Mouse (Mus musculus) hindbrain, postnatal 0 days (tissue): ENCODE measurements around the gene Mipol1. TPM values are rescaled to one million over a fixed set of nuclear protein-coding genes. Genes with fewer than 3 reads are reported as not detected.
"Not testable (repeated sequence)": the region's sequence is repeated elsewhere in the genome, so short reads cannot be mapped to it uniquely, and the experiment has no call there.

ENCODE experiments used
- ATAC-seq: fragments of 200-750 bp; cut with Nextera tagmentation; 2 replicates; pipeline ENCODE4 v1.8.0; 2017; ENCODE audit warnings: mild to moderate bottlenecking, moderate TSS enrichment, moderate library complexity
- DNase-seq: peaks from one replicate; pipeline ENCODE4 v3.0.0-alpha.2; 2015; ENCODE audit warnings: low spot score
- H3K27ac ChIP-seq: fragments of 300-500 bp; sonication (generic); 2 replicates; pipeline ENCODE4 v1.5.1; 2014; ENCODE audit warnings: mild to moderate bottlenecking
- H3K27me3 ChIP-seq: fragments of 300-500 bp; sonication (generic); 2 replicates; pipeline ENCODE4 v1.6.1; 2014; ENCODE audit warnings: low read length, mixed read lengths; ENCODE audit not compliant: insufficient read depth
- H3K36me3 ChIP-seq: fragments of 300-500 bp; sonication (generic); 2 replicates; pipeline ENCODE4 v1.6.1; 2014; ENCODE audit warnings: low read length, mixed read lengths; ENCODE audit not compliant: insufficient read depth
- H3K4me1 ChIP-seq: fragments of 300-500 bp; sonication (generic); 2 replicates; pipeline ENCODE4 v1.6.1; 2014; ENCODE audit warnings: antibody characterized with exemption, low read length, mixed read lengths; ENCODE audit not compliant: insufficient read depth
- H3K4me2 ChIP-seq: fragments of 300-500 bp; sonication (generic); 2 replicates; pipeline ENCODE4 v1.6.1; 2014; ENCODE audit warnings: low read depth, mild to moderate bottlenecking, low read length, moderate library complexity, mixed read lengths
- H3K4me3 ChIP-seq: fragments of 300-500 bp; sonication (generic); 2 replicates; pipeline ENCODE4 v1.5.1; 2014; ENCODE audit warnings: low read length
- H3K9ac ChIP-seq: fragments of 300-500 bp; sonication (generic); replicated peaks from 2 replicates; pipeline ENCODE4 v1.6.1; 2014; ENCODE audit warnings: mild to moderate bottlenecking, low read length, moderate library complexity, mixed read lengths
- H3K9me3 ChIP-seq: fragments of 300-500 bp; sonication (generic); 2 replicates; pipeline ENCODE4 v1.6.1; 2016; ENCODE audit warnings: low read length, mixed read lengths
- CTCF ChIP-seq: IDR thresholded peaks from 2 replicates; pipeline ENCODE4 v1.5.1; 2016; ENCODE audit warnings: antibody characterized with exemption, control low read depth, low read depth
- whole genome bisulfite sequencing: fragments of 180-500 bp; shearing (Covaris S2); extraction: QIAGEN DNeasy Blood & Tissue Kit; methylation state at CpG from one replicate; pipeline ENCODE4 v1.1.7; 2014; 5-methylcytosine and 5-hydroxymethylcytosine counted together
- polyA plus RNA-seq: library from polyadenylated mRNA; unstranded; fragments of >200 nt; fragmentation: Nextera tagmentation; extraction: Ambion mirVana; gene quantifications from 2 replicates; pipeline ENCODE4 v1.2.1, GENCODE M21; 2015
- total RNA-seq: library from RNA; depleted of rRNA; stranded (reverse); fragments of >200 nt; gene quantifications from 2 replicates; pipeline ENCODE4 v1.2.3, GENCODE M21; 2014

Gene Mipol1
- total and polyA plus RNA-seq, 2 experiments from 2014 or later: 4.5 to 6.3 TPM

- no peak for ATAC-seq
- no peaks in the 10 kb centered on the region for H3K36me3 ChIP-seq
- no peak for TF ChIP-seq CTCF
- no peak for DNase-seq
- H3K4me3 ChIP-seq: no peak overlapping the region
- no peaks in the 10 kb centered on the region for H3K27me3 ChIP-seq
- H3K4me2 ChIP-seq: no peak overlapping the region
- H3K4me1 ChIP-seq: no peaks in the 10 kb centered on the region
- 82% methylated on average over 3 of the region's 3 CpGs for WGBS
- H3K27ac ChIP-seq: no peak overlapping the region
- H3K9ac ChIP-seq: no peak overlapping the region
- no peaks in the 10 kb centered on the region for H3K9me3 ChIP-seq
These were observed 183.6 kb downstream of the Mipol1 start for GRCm38 (mm10) chr12:57413833-57414232.

- no peak overlapping the region for H3K27ac ChIP-seq
- no peak for ATAC-seq
- no peak for TF ChIP-seq CTCF
- no peaks in the 10 kb centered on the region for H3K36me3 ChIP-seq
- no peak for DNase-seq
- H3K4me2 ChIP-seq: no peak overlapping the region
- H3K4me3 ChIP-seq: no peak overlapping the region
- H3K27me3 ChIP-seq: no peaks in the 10 kb centered on the region
- WGBS: 96% methylated on average over 5 of the region's 5 CpGs
- H3K9ac ChIP-seq: no peak overlapping the region
- H3K4me1 ChIP-seq: no peaks in the 10 kb centered on the region
- H3K9me3 ChIP-seq: no peaks in the 10 kb centered on the region
These were observed 194.7 kb downstream of the Mipol1 start for GRCm38 (mm10) chr12:57424902-57425301.

GRCm38 (mm10) chr12:57428243-57428642 lies 198.0 kb downstream of the Mipol1 start:
- WGBS: 89% methylated on average over 3 of the region's 3 CpGs
- DNase-seq (no peak), ATAC-seq (no peak)
- no peak overlapping the region for H3K27ac ChIP-seq
- H3K27me3 ChIP-seq: no peaks in the 10 kb centered on the region
- no peaks in the 10 kb centered on the region for H3K4me1 ChIP-seq
- H3K9ac ChIP-seq: no peak overlapping the region
- TF ChIP-seq CTCF: no peak
- no peaks in the 10 kb centered on the region for H3K36me3 ChIP-seq
- no peak overlapping the region for H3K4me2 ChIP-seq
- H3K4me3 ChIP-seq: no peak overlapping the region
- H3K9me3 ChIP-seq: no peaks in the 10 kb centered on the region

DNA sequence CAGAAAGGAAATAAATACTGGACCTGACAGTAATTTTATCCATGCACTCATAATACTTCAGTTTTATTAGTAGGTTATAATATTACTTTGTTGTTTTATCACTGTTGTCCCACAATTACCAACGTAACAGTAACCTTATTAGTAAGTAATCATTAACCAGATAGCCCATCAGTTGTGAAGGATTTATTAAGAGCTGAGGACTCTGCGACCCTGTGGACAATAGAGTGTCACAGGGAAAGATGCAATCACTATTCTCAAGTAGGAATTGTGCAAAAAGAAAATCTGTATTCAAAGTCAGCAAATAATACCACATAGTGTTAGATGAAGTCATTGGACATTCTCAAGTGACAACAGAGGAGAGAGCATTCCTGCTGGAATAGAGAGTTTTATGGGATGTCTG lies 198.5 kb downstream of the Mipol1 start:
- Histone ChIP-seq H3K4me3 (no peak overlapping the region), H3K4me2 (no peak overlapping the region), H3K27ac (no peak overlapping the region), H3K27me3 (no peaks in the 10 kb centered on the region), H3K4me1 (no peaks in the 10 kb centered on the region), H3K36me3 (no peaks in the 10 kb centered on the region), H3K9me3 (no peaks in the 10 kb centered on the region), H3K9ac (no peak overlapping the region)
- DNase-seq (no peak), ATAC-seq (no peak)
- WGBS: 74% methylated on average over 2 of the region's 2 CpGs
- TF ChIP-seq CTCF: no peak

DNA sequence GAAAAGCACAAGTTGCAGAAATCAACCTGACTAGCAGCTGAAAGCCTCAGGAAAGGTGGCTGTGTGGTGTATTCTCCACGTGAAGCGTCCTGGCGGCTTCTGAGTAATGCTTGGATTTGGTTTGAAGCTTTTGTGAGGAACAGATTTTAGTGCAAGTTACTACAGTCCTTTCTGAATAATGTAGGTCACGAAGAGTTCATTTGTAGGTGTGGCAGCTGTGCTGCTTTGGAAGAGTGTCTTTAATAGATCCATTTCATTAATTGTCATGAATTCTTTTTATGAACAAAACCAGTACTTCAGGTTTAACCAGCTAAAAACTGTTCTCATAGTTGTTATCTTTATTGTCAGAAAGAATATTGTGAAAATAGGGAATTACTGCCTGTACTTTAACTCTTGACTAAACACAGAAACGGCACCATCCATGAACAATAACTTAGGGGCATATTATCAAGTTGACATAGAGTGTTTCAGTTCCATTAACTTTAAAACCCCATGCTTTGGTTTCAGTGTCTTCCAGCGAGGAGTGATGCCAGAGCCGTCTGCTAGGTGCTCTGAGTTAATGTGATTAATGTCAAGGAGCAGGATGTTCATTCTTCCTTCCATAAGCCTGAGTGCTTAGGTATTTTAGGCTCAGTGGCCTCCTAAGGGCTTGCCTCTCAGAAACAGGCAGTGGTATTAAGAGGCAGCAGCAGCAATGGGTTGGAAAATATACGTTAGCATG lies 206.9 kb downstream of the Mipol1 start:
- H3K4me2 ChIP-seq, H3K27me3 ChIP-seq, H3K9me3 ChIP-seq, H3K4me1 ChIP-seq, H3K9ac ChIP-seq, ATAC-seq, H3K36me3 ChIP-seq, DNase-seq, H3K4me3 ChIP-seq, H3K27ac ChIP-seq: not testable (repeated sequence)
- WGBS: 75% methylated on average over 8 of the region's 8 CpGs

GRCm38 (mm10) chr12:57444281-57444903 lies 214.2 kb downstream of the Mipol1 start:
- H3K9ac ChIP-seq: no peak overlapping the region
- no peaks in the 10 kb centered on the region for H3K9me3 ChIP-seq
- no peak overlapping the region for H3K4me3 ChIP-seq
- H3K36me3 ChIP-seq: no peaks in the 10 kb centered on the region
- ATAC-seq (no peak), DNase-seq (no peak)
- WGBS: 57% methylated on average over 10 of the region's 10 CpGs
- no peak overlapping the region for H3K4me2 ChIP-seq
- H3K27me3 ChIP-seq: no peaks in the 10 kb centered on the region
- H3K4me1 ChIP-seq: no peaks in the 10 kb centered on the region
- H3K27ac ChIP-seq: no peak overlapping the region
- no peak for TF ChIP-seq CTCF

DNA sequence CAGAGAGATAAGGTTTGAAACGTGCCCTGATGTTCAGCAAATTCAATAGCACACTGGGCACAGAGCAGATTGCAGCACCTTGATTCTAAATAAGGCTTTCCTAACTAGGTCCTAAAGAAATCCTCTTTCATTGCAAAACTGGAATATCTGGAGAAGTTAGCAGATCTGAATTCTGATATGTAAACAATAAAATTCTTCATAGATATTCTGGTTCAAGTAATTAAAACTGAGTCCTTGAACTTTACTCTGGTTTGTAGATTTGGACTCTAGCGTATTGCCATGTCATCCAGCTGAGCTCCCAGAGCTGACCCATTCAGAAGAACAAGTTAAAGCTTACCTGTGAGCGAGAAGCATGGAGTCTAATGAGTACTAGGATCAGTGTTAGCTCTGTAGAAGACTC lies 217.1 kb downstream of the Mipol1 start:
- Histone ChIP-seq H3K9ac (no peak overlapping the region), H3K4me3 (no peak overlapping the region), H3K4me2 (no peak overlapping the region), H3K27me3 (no peaks in the 10 kb centered on the region), H3K36me3 (no peaks in the 10 kb centered on the region), H3K9me3 (no peaks in the 10 kb centered on the region), H3K4me1 (no peaks in the 10 kb centered on the region), H3K27ac (no peak overlapping the region)
- 84% methylated on average over 3 of the region's 3 CpGs for WGBS
- no peak for DNase-seq
- TF ChIP-seq CTCF: no peak
- no peak for ATAC-seq
